Mouse (Mus musculus) cerebellum, adult 11 months (tissue): ENCODE measurements around the gene Dapp1.
"Not testable (repeated sequence)": the region's sequence is repeated elsewhere in the genome, so short reads cannot be mapped to it uniquely, and the experiment has no call there.

ENCODE experiments used
- DNase-seq: peaks from one replicate; pipeline ENCODE4 v3.0.0; 2022

Dapp1 gene

GRCm38 (mm10) chr3:137917694-137918171 is 63.6 kb downstream of the Dapp1 start:
- no peak for DNase-seq

- DNase-seq, result not testable (repeated sequence)
These were observed 66.8 kb downstream of the Dapp1 start for GRCm38 (mm10) chr3:137914567-137914966.

- DNase-seq, result no peak
These were observed 68.3 kb downstream of the Dapp1 start for GRCm38 (mm10) chr3:137913093-137913492.

- DNase-seq, result no peak
These were observed 81.2 kb downstream of the Dapp1 start for GRCm38 (mm10) chr3:137900149-137900548.

- no peak for DNase-seq
These were observed 83.7 kb downstream of the Dapp1 start for GRCm38 (mm10) chr3:137897685-137898084.

GRCm38 (mm10) chr3:137896867-137897266 is 84.5 kb downstream of the Dapp1 start:
- no peak for DNase-seq

- no peak for DNase-seq
These were observed 85.0 kb downstream of the Dapp1 start for GRCm38 (mm10) chr3:137896386-137896785.

GRCm38 (mm10) chr3:137895196-137895595 is 86.1 kb downstream of the Dapp1 start:
- DNase-seq, result no peak

- DNase-seq, result no peak
These were observed 87.6 kb downstream of the Dapp1 start for GRCm38 (mm10) chr3:137893789-137894188.

GRCm38 (mm10) chr3:137892118-137892517 is 89.2 kb downstream of the Dapp1 start:
- DNase-seq, result no peak

- DNase-seq, result no peak
These were observed 90.3 kb downstream of the Dapp1 start for GRCm38 (mm10) chr3:137891089-137891488.

GRCm38 (mm10) chr3:137887961-137888360 is 93.4 kb downstream of the Dapp1 start:
- DNase-seq, result no peak

GRCm38 (mm10) chr3:137881093-137881492 is 100.3 kb downstream of the Dapp1 start:
- no peak for DNase-seq
